Mouse (Mus musculus) frontal cortex, postnatal 10 days (tissue): Measurements from ENCODE around the gene Fam172a.
A peak's percentile ranks its signal among the peaks of the same experiment; 100 is the strongest.

Experiments used
- DNase-seq, 2 experiments: peaks; one replicate each; pipeline ENCODE4 v3.0.0; 2022; ENCODE audit warnings: low spot score in 2 of 2, mixed read lengths in 1 of 2

Gene Fam172a

GRCm38 (mm10) chr13:78099746-78100530, 398.1 kb downstream of the Fam172a start:
- DNase-seq = no peak

GRCm38 (mm10) chr13:78100664-78101063, 398.8 kb downstream of the Fam172a start:
- no peak for DNase-seq

GRCm38 (mm10) chr13:78102337-78102736, 400.5 kb downstream of the Fam172a start:
- no peak for DNase-seq

- no peak for DNase-seq
Measured at GRCm38 (mm10) chr13:78104851-78105250, 403.0 kb downstream of the Fam172a start.

GRCm38 (mm10) chr13:78110648-78111047, 408.8 kb downstream of the Fam172a start:
- no peak for DNase-seq

- no peak for DNase-seq
Measured at GRCm38 (mm10) chr13:78113978-78114377, 412.1 kb downstream of the Fam172a start.

GRCm38 (mm10) chr13:78118715-78119114, 416.9 kb downstream of the Fam172a start:
- DNase-seq = no peak

- no peak for DNase-seq
Measured at GRCm38 (mm10) chr13:78121991-78122390, 420.2 kb downstream of the Fam172a start.

- DNase-seq = no peak
Measured at GRCm38 (mm10) chr13:78123911-78124426, 422.1 kb downstream of the Fam172a start.

- DNase-seq = no peak
Measured at GRCm38 (mm10) chr13:78157465-78157864, 455.6 kb downstream of the Fam172a start.

- DNase-seq = no peak
Measured at GRCm38 (mm10) chr13:78162149-78162548, 460.3 kb downstream of the Fam172a start.

GRCm38 (mm10) chr13:78163087-78163958, 461.5 kb downstream of the Fam172a start:
- DNase-seq = peak in 1 of 2 experiments; percentile 57

GRCm38 (mm10) chr13:78164941-78165340, 463.1 kb downstream of the Fam172a start:
- DNase-seq = no peak

GRCm38 (mm10) chr13:78168166-78168565, 466.3 kb downstream of the Fam172a start:
- no peak for DNase-seq

- DNase-seq = no peak
Measured at GRCm38 (mm10) chr13:78171320-78171719, 469.5 kb downstream of the Fam172a start.

- no peak for DNase-seq
Measured at GRCm38 (mm10) chr13:78171984-78172636, 470.3 kb downstream of the Fam172a start.

GRCm38 (mm10) chr13:78172861-78173260, 471.0 kb downstream of the Fam172a start:
- no peak for DNase-seq

GRCm38 (mm10) chr13:78174191-78174590, 472.4 kb downstream of the Fam172a start:
- DNase-seq = no peak

- no peak for DNase-seq
Measured at GRCm38 (mm10) chr13:78174891-78175290, 473.1 kb downstream of the Fam172a start.

GRCm38 (mm10) chr13:78175821-78176380, 474.1 kb downstream of the Fam172a start:
- no peak for DNase-seq

GRCm38 (mm10) chr13:78177381-78177950, 475.6 kb downstream of the Fam172a start:
- no peak for DNase-seq
